Mouse (Mus musculus): ENCODE measurements at regions not wholly inside any gene's neighbourhood (a gene's known extent, or its start where the extent isn't known, plus 50 kb on each side); places are given as distances from the start of the nearest gene placed in this dataset.

DNA sequence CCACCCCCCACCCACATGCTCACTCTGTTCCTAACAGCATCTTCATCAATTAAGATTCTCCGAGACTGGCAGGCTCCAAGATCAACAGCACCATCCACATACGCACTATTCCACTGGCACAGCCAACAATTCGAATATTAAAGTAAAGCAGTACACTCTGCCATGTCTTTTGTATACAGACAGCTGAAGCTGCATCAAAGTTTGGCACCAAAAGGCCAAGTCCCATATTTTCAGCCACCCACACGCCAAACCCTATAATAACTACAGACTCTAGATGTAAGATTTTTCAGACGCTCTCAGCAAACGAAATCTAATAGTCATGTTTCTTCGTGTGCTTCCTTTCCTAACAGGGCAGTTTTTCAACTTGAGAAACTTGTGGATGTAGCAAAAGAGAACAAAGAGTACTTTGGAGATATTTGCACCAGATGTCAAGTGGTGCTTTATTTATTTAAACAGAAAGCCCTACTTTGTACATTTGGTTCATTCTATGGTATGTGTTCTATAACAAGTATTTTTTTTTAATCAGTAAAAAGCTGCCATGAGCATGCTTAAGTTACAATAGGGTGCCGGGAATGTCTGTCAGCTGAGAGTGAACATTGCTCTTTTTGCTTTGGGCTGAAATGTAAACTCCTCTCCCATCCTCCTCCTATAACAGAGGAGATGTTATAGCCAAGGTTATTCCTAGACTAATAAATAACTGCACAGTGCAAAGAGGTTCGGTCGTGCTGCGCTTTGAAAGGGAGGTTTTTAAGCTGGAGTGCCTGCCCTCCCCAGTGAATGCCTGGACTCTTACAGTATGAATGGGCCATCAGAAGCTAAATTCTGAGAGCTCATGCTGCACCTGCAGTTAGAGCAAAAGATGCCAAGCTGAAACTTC lies 686.9 kb downstream of the 1700064H15Rik start:
- no peak for DNase-seq

DNA sequence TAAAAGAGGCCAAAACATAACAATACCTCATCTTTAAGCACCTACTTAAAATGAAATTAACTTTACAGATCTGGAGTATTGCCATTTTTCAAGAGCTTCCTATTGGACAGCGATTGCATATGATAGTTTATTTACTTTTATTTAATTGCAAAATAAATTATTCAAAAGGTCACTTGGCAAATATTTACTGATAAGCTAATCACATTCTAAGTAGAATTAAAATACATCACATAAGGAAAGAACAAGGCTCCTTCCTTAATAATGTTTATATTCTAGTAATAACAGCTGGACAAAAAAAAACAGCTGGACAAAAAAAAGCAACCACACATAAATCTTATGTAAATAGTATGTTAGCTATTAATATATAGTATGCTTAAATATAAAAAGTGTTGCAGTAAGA lies 668.1 kb downstream of the 1700064H15Rik start:
- DNase-seq = no peak

DNA sequence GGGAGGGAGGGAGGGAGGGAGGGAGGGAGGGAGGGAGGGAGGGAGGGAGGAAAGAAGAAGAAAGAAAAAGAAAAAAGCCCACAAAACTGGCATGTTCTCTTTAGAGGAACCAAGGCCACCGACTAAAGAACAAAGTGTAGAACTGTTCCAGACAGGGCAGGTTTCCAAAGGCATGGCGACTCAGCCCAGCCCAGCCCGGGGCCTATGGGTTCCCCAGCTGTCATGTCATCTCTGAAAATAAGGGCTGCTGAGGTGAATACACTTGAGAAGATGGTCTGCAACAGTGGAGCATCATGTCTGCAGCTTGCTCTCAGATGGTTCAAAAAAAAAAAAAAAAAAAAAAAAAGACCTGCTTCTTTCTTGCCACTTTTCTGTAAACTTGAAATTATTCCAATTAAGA lies 639.8 kb downstream of the 1700064H15Rik start:
- peak; percentile 4 for DNase-seq

DNA sequence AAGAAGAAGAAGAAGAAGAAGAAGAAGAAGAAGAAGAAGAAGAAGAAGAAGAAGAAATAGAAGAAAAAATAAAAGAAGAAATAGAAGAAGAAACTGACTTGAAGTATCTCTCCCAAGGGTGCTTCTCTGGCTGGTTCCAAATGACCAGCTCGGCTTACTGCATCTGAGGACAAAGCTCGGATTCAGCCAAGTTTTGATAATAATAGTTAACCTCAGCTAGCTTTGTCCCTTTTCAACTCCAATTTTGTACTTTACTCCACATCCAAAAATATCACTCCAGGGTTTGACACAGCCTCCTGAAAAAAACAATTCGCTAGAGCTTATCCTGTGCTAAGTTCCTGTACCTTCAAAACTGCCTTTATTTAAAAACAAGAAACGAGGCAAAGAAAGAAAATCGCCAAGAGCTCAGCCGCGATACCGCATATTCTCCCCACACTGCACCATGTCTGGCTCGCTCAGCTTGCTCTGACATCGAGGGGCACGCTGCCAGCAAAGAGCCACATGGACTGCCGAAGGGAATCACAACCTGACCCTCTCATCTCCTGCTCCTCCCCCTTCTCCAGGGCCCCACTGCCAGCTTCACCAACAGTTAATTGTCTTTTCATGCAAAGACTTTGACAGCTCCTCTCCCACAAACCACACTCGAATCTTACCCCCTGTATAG lies 638.8 kb downstream of the 1700064H15Rik start:
- DNase-seq = peak; percentile 75

DNA sequence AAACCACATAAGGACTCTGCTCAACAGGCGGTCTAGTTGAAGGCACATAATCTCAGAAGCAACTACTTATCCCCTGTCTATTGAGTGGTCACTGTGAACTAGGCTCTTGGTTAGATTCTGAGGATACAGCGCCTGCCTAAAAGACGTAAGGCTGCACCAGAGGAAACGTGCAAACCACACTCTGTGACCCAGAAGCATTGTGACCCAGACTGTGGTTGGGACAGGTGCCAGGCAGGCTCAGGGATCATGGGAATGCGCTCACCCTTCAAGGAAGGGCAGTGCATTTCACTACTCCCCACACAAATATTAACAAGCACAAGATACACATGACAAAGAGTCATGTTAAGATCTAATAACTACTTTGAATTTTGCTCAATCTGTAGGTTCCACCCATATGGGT lies 628.3 kb downstream of the 1700064H15Rik start:
- no peak for DNase-seq

DNA sequence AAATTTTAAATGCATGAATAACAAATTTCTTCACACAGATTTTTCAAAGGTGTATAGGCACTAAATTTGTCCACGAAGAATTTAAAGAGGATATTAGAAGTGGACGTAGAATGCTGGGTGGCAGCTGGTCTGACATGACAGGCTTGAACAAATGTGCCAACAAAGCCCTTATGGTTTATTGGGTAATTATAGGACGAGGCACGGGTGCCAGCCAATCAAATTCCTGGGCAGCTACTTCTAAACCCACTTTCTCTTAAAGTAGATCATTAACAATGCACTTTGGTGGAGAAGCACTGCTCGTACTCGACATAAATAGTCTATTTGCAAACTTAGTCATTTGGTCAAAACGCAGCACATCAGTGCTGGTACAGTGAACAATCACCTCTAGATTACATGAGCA lies 626.4 kb downstream of the 1700064H15Rik start:
- no peak for DNase-seq

DNA sequence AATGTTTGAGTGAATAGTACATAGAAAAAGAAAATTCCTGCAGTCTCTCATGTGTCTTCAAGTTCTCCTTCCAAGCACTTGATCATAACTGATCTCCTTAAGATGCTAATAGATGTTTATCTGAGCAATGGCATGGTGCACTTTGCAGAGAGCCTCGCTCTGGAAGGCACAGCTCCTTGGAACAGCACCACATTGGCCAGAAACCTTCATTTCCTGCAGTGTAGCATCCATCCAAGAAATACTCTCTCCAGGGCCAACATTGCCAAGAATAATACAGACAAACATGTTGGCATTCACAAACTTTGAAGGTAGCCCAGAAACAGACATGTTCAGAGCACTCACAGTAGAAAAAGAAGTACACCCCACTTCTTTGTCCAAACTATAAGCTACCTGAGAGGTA lies 623.7 kb downstream of the 1700064H15Rik start:
- DNase-seq = no peak

DNA sequence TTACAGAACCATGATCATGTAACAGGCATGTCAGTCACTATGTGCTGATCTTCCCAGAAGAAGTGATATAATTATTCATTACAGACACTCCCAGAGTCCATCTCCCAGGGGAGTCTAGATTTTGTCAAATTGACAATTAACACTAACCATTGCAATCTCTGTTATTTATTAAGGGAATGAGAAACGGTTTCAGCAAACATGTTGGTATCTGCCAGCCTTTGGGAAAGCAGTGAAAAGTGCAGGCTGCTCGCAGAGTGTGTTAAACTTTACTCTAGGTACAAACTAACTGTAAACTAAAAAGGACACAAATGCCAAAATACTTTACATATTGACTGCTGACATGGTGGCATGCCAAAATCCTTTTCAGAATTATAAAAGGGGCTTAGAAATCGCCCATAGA lies 583.9 kb downstream of the 1700064H15Rik start:
- DNase-seq = no peak

DNA sequence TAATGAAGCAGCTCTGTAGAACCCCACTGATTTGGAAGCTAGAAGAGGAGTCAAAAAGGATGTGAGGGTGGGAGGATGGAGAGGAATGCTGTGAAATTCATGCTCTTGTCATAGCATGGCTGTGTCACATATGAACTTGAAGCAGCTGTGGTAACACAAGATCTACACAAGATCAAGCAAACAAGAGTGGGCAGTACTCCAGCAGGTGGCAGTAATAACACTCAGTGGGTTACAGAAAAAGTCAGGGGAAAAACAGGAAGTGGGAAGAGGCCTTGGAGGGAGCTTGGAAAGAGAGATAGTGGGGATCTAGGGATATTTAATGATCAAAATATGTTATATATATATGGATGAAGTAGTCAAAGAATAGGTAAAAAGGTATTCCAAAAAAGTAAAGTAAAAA lies 582.5 kb downstream of the 1700064H15Rik start:
- DNase-seq = no peak

DNA sequence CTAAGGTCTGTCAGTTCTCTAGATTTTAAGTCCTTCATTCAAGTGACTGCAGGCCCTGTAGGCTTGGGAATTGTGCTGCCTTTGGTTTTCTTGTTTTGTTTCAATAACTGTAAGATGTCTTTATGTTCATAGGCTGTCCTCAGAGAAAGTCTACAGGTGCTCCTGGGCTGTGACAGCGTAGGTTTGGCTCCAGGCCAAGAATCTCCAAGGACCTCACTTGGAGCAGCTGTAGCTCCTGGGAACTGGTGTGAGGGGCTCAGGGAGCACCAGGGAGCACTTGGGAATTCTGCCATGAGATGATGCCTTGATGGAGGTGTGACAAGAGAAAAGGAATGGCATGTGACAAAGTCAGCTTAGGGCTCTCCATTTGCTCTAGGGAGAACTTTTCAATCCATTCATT lies 581.9 kb downstream of the 1700064H15Rik start:
- no peak for DNase-seq

DNA sequence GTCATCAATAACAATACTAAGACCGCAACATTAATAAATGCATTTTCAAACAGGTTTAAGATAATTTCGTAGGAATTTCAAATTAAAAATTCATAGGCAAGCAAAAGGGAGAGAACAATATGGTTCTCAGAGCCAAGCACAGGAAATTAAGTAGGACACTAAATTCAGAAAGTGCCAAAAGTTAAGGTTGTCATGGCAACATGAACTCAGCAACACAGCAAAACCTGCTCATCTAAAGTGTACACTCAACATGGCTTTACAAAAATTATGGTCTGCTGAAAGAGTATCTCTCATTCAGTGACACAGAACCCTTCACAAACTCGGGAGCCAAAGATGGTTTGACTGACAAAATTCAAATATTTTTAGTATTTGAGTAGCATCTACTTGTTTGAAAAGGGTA lies 572.5 kb downstream of the 1700064H15Rik start:
- no peak for DNase-seq

DNA sequence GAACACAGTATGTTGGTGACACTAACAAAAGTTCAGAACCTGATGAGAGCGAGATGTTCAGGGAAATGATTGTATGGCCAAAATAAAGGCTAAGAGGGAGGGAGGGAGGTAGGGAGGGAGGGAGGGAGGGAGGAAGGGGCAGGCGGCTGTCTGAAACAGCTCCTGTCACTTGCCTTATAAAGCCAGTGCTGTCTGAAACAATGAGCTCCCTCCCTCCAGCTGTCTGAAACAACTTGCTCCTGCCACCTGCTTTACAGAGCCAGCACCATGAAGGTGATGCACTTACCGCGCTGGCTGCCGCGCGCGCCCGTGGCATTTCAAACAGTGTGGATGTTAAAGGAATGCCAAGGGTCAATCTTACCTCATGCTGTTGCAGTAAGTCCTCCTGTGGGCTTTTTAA lies 571.9 kb downstream of the 1700064H15Rik start:
- no peak for DNase-seq

DNA sequence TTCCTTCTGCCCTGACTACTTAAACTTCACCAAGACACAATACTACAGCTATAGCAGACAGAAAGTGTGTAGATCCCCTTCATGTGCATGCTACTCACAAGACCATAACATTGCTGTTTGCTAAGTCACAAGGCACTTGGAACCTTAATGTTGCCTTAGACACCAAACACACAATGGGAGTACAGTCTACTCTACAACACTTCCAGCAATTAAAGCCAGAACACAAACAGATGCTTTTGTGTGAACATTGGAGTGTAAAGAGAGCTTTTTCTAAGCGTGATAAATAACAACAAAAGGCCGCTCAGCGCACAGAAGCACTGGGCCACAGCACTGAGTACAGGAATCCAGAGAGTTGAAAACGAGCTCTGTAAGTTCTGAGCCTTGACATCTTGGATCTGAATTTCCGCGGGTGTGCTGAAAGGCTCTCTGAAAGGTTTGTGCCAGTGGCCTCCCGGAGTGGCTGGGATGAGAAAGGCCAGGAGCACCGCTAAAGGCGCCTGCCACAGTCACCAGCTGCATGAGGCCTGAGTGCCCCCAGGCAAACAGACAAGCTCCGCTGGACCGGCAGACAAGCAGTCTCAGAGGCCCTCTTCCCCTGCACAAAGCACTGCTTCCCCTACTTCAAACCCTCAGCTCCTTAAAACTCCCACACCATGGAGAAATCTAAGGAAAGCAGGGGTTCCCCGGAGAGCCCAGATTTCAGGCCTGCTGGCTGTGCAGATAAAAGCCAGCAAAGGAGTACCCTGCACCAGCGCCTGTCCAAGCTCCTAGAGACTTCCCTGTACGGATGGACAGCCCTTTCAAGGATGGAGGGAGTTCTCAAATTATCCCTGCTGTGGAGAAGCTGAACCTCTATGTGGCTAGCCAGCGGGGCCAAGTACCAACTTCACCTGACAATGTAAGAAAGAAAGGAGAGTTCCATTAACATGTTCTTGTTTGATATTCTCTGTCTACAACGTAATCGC lies 568.3 kb downstream of the 1700064H15Rik start:
- no peak for DNase-seq

DNA sequence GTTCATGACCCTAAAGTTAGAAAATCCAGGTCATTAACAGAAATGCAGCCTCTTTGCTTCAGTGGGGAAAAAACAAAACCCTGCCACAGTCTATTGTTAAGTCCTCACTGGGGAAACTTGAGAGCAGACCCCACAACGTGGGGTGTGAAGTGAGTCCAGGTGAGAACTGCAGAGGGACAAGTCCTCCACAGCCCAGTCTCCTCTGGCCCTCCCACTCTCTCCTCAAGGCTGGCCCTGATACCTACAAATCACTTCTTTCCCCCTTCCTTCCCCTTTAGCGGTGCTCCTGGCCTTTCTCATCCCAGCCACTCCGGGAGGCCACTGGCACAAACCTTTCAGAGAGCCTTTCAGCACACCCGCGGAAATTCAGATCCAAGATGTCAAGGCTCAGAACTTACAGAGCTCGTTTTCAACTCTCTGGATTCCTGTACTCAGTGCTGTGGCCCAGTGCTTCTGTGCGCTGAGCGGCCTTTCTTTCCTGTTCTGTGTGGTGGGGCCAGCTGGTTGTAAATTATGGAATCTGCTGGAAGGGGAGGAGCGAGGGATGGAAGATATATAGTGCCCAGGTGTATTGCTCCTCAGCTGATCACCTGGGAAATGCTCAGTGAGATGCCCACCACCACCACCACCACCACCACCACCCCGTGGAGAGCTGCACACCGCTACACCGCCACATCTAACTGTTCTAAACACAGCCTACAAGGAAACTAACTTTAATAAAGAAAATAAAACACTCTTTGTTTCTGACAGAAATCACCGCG lies 566.8 kb downstream of the 1700064H15Rik start:
- DNase-seq = no peak

DNA sequence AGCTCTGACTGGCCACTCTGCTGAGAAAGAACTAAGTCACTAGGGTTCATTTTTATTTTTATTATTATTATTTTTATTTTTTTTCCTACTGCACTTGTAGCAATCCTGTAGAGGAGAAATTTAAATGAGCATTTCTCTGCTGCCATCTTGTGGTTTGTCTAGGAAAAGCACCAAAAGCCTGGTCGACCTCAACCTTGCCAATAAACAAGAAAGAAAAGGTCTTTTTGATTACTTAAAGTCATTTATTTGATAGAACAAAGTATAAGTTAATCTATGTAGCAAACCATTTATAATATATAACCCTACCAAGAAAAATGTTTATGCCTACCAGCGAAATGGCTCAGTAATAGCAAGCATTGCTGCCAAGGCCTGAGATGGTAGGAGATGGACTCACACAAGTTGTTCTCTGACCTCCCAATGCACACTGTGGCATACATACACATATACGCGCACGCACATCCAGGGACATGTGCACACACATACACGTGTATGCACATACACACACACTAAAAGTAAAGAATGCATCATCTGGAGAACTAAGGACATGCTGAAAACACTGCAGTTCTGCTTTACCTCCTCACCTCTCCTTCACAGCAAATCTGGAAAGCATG lies 566.1 kb downstream of the 1700064H15Rik start:
- DNase-seq = no peak

DNA sequence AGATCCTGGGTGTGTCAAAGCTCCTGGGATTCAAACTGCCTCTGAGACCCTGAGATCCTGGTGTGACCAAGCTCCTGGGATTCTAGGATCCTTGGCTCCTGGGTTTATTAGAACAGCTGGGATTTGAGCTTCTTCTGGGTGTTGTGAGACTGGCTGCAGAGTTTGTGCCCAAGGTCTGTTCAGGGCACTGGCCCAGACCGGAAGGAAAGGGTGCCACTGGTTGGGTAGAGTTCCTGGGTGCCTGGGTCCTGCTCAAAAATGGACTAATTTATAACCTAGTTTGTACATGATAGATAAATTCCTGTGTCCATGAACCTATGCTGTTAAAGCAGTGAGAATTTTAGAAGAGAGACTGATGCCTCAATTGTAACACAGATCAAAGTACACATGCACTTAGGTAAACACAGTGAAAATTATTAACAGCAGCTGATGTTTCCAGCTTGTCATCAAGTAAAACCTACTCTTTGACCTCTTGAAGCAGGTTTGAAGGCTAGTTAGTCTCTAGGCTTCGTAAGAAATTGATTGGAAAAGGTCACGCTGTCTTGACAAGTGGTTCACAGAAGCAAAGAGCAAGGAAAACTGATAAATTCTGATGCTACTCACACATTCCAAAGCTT lies 561.2 kb downstream of the 1700064H15Rik start:
- DNase-seq = no peak
